Mouse (Mus musculus) regulatory T cell (primary cell): ENCODE measurements at regions not wholly inside any gene's neighbourhood (a gene's known extent, or its start where the extent isn't known, plus 50 kb on each side); places are given as distances from the start of the nearest gene placed in this dataset.

ENCODE experiments used
- in situ Hi-C: fragments of 300-600 bp; cut with MboI, MseI; formaldehyde crosslinking; loops from one replicate; pipeline ENCODE4 v1.15.1; 2025; ENCODE audit warnings: high pct_unique_total_duplicates

DNA sequence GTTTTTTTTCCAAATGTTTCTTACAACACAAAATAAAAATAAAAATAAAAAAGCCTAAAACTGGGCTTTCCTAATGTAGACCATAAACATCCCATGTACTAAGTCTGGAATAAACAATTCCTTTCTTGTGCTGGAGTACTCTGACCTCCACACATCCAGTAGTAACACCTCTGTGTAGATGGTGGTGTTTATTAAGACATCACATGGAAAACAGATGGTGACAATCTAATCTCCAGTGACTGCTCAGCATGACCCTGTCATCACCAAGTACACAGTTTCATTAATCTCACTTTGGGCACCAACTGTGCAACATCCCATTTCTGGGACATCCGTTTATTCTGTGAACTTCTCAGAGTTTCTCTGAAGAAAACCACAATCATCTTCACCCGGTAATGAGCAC, 118.7 kb upstream of the Bank1 start:
- in situ Hi-C loops: no loop called here

DNA sequence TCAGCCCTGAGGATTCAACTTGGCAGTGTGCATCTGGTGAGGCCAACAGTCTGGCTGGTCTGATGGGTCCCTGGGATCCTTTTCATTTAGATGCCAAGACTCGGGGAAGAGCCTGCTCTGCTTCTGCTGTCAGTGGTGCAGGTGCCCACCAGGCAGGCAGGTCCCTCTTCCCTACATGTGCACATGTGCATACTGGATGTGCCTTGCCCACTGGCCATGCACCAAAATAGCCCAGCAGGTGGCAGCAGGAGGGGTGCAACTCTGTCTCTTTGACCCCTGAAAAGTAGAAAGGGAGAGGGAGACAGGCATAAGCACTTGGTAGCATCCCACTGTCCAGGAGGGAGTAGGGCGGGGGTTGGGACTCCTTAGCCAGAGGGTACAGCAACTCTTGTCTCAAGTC, 116.2 kb upstream of the Bank1 start:
- in situ Hi-C loops: no loop called here

DNA sequence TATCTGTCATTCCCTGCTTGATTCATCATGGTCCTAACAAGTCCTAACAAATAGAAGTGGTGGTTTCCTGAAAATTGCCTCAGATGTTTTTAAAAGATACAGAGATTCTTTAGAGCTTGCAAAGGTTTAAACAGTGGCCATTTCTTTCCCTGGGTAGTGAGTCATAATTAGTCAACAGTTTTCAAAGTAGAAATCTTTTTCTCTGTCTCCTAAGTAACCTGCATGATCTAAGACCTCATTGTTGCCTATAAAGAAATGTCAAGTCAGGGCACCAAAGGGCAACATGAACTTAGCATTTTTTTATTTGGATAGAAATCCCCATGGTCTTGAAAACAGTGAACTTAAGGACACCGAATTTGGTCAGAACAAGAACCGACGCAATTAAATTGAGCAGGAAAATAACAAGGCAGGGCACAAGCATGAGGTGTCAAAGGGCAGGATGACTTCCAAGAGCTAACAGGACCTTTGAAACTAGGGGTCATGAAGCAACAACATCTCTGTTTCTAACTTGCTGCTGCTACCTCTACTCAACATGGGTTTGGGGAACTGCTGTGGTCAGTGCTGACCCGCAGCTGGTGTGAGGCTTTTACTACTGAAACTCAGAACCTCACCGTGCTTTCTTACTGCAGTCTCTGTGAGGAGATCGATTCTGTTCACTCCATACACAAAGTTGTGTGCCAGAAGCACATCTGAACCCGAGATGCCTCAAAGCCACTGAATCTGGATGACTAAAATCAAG, 114.2 kb upstream of the Bank1 start:
- in situ Hi-C loops: no loop called here

DNA sequence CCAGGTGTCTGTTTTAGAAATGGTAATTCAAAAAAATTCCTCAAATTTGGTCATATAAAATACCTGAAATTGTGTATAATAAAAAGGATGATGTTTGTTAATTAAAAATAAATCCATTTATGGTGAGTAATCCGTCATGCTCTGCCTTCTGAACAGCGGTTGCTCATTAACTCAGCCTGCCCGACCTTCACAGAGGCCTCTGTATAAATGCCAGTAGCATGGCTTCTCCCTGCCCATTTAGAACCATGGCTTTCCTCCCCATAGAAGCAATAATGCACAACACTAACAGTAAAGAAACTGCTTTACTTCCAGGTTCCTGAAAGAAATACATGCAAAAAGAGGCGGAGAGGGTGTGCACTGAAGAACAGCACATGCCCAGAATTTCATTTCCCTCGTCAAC, 113.5 kb upstream of the Bank1 start:
- in situ Hi-C loops: no loop called here

DNA sequence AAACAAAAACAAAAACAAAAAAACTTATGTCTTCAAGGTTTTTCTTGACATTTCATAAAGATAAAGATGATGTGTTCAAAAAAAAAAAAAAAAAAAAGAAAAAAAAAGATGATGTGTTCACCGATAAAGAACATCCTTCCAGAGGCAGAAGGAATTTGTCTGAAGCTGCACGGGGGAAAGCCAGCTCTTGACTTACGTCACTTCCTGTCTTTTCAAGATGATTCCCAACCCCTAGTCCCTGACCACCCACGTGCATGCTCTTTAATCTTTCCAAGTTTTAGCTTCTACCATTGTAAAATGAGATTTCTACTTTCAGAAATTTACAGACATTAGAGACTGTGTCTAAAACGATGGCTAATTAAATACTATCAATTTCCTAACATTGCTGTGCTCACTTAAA, 108.5 kb upstream of the Bank1 start:
- in situ Hi-C loops: no loop called here

DNA sequence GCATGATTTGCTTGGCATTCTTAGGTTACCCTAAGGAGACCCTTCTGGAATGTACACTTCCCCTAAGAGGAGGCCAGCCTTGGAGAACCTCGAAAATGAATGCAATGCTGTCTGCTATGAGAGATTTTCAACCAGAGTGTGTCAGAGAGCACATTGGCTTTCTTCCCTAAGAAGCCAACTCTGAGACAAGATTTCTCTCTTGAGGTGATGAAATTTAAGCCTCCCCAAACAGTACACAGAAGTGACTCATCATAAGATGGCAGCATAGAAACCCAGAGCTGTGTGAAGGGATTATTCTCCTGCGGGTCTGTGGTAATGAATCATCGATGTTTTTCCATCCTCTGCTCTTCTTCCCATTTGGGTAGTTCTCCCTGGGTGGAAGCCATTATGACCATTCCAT, 106.2 kb upstream of the Bank1 start:
- in situ Hi-C loops: no loop called here

DNA sequence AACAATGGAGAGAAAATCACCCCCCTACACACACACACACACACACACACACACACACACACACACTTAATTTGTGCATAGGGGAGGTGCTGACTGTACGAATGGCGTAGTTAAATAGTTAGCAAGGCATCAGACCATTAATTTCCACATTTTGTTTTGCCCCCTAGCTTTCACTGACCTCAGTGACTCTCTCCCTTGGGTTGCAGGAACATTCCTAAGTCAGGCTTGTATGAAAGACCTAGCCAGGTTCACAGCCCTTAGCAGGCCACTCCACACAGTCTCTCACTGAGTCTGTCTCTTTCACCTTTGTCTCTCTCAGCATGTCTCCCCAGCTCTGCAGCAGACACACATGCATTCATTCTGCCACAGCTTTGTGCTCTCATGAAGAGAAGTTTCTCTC, 101.6 kb upstream of the Bank1 start:
- in situ Hi-C loops: no loop called here

DNA sequence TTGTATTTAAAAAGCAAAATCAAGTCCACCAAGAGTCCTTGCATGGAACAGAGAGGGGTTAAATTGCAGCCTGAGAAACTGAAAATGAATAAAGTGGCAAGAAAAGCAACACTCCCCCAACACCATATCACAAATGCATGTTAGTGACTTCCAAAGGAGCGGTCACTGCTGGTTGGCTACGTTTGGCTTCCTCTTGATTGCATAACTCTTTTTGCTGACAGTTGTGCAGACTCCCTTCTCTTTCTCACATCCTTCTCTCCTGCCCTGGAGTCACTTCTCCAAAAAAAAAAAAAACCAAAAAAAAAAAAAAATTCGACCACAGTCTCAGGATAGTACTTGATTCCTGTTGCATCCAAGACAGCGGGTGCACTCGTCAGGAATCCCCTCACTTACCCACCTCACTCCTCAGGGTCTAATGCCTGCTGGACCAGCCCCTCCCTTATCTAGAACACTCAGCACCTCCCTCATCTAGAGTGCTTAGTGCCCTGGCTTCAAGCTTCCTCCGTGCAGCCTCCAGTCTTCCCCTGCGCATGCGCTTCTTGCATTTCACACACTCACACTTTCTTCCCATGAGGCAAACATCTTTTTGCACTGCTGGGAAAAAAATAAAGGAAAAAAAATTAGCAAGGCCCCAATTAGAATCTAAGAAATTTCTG, 100.8 kb upstream of the Bank1 start:
- in situ Hi-C loops: no loop called here

DNA sequence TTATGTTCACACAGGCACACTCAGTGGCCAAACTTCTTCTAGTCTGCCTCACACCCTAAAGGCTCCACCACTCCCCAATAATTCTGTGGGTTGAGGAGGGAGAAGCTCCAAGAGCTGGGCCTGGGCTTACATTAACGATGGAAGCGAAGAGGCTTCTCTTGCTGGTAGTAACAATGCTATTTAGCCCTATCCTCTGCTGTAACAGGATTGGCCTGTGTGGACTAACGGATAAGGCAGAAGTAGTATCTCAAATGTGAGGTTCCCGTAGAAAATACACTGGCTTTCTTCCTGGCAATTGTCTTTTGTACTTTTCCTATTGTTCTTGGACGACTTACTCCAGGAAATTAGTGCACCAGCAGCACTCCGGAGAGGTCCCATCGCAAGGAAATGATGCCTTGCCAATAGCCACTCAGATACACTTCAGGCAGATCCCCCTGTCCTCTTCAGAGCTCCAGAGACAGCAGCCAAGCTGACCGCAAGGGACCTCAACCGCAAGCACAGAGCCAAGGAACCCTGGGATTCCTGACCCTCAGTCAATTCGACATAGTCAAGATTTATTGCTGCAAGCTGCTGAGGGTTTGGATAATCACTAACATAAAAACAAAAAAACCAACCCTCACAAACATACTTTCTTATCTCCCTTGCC, 96.2 kb upstream of the Bank1 start:
- in situ Hi-C loops: no loop called here

DNA sequence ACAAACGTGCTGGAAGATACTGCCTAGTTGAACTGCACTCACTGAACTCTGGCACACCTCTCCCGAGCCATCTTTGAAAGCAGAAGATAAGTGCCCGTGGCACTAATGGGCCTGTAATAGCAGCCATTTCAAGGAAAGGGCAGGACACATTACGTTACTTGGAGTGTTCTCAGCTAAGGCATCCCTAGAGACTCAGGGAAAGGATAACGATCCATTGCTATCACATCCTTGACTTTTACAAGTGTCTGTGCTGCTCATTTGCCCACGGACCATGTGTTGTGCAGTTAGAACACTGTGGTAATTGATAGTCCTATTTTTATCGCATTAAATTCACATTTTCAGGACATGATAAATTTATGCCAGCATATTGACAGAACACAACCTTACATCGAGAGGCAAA, 79.7 kb upstream of the Bank1 start:
- in situ Hi-C loops: no loop called here

DNA sequence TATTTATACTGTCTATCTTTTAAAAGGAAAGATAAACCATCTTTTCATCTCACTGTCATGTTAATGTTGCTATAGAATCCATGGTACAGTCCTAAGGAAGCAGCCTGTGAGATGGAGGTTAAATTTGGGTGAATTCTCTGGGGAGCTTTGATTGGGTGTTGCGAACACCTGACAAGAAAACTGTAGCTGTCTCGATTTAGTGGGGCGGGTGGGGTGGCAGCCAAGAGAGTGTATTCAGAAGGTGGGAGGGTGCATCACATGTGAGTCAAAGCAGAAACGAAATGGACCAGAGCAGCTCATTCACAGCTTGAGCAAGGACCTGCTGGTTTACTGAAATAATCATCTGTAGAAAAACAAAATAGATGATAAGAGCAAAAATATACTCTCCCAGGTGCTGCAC, 57.4 kb upstream of the Bank1 start:
- in situ Hi-C loops: no loop called here

DNA sequence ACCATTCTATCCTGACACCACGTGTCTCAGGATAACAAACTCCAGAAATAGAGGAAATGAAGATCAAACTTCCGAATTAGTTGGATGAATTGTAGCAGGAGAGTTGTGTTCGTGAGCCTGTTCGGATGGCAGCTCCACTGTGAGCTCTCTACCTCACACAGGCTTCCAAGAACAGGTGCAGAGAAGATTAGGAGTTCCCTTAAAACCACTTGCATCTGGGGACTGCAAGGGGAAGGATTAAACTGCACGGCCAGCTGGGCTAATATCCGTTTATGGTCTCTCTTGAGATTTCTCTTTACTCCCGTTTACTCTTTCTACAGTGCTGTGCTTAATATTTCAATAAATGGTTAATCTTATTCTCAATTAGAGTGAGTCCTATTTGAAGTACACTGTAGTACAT, 54.8 kb upstream of the Bank1 start:
- in situ Hi-C loops: no loop called here

DNA sequence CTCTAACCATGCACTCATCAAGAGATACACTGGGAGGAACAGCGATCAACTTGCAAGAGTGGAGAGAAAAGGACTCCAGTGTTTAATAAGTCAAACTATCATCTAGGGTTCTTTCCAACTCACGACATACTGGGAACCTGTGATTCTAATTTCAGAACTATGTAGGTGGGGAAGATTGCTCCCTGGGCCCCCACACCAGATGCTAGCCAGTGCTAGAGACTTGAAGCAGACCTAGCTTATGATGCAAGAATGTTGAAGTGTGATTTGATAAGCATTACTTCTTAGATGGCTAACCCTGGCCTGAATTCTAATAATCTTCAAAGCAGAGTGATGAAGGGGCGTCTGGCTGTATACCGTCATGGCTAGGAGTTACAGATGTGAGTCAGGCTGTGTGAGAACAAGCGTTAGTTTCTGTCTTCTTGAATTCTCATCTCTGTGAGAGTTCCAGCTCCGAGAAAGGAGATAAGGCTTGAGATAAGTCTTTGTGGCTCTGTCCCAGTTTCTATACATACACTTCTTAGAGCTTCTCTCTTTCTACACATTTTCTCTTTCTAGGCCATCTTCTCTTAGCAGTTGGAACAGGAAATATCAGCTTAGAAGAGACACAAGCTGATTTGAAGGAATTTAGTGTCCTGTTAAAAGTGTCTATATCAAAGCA, 54.0 kb upstream of the Bank1 start:
- in situ Hi-C loops: no loop called here

DNA sequence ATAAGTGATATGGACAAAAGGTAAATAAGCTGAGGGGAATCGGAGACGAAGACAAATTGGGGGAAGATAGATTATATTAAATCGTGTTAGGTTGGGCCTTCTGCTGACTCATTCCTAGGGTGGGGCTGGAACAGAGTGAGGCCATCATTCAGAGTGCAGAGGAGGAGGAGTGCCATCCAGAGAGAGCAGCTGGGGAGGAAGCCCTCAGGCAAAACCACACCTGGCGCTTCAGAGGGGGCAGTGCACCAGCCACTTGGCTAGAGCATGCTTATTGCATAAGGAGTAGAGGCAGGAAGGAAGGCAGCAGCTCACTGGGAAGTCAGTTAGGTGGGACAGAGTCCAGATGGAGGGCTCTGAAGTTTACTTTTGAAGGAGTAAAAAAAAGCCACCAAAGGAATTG, 51.0 kb upstream of the Bank1 start:
- in situ Hi-C loops: no loop called here
